Mouse (Mus musculus): ENCODE results near the gene Cdc42se1.

GRCm38 (mm10) chr3:95269789-95270188 is 41.3 kb downstream of the Cdc42se1 start:
- TF ChIP-seq CTCF (IDR thresholded peaks at IDR 0.05; ENCODE audit: insufficient read depth, low read length) = no peak
- no peak for TF ChIP-seq POLR2A (IDR thresholded peaks at IDR 0.05; ENCODE audit: borderline replicate concordance, extremely low read depth, low read depth, low read length)
